Mouse (Mus musculus) forelimb bud, embryonic 11.5 days (tissue): ENCODE results near the gene Sobp.

ENCODE experiments used
- DNase-seq: peaks from one replicate; pipeline ENCODE4 v3.0.0-alpha.2; 2012; ENCODE audit warnings: low read depth, low spot score

The Sobp gene

GRCm38 (mm10) chr10:43035579-43035978, 138.8 kb downstream of the Sobp start:
- no peak for DNase-seq

GRCm38 (mm10) chr10:43034811-43035210, 139.5 kb downstream of the Sobp start:
- DNase-seq, result no peak

- no peak for DNase-seq
Measured at GRCm38 (mm10) chr10:43033481-43034248, 140.7 kb downstream of the Sobp start.

GRCm38 (mm10) chr10:43027006-43027405, 147.3 kb downstream of the Sobp start:
- no peak for DNase-seq

GRCm38 (mm10) chr10:43023454-43024194, 150.7 kb downstream of the Sobp start:
- DNase-seq, result no peak

- DNase-seq, result no peak
Measured at GRCm38 (mm10) chr10:43022190-43022761, 152.1 kb downstream of the Sobp start.

- no peak for DNase-seq
Measured at GRCm38 (mm10) chr10:43021512-43022116, 152.7 kb downstream of the Sobp start.

- no peak for DNase-seq
Measured at GRCm38 (mm10) chr10:43021017-43021416, 153.3 kb downstream of the Sobp start.

GRCm38 (mm10) chr10:43014782-43015181, 159.5 kb downstream of the Sobp start:
- DNase-seq, result no peak

- DNase-seq, result no peak
Measured at GRCm38 (mm10) chr10:43014358-43014757, 160.0 kb downstream of the Sobp start.

GRCm38 (mm10) chr10:43008116-43008515, 166.2 kb downstream of the Sobp start:
- no peak for DNase-seq

GRCm38 (mm10) chr10:43006534-43006933, 167.8 kb downstream of the Sobp start:
- no peak for DNase-seq

- no peak for DNase-seq
Measured at GRCm38 (mm10) chr10:43005677-43006076, 168.7 kb downstream of the Sobp start.

- DNase-seq, result no peak
Measured at GRCm38 (mm10) chr10:43005031-43005430, 169.3 kb downstream of the Sobp start.

GRCm38 (mm10) chr10:43004174-43004734, 170.1 kb downstream of the Sobp start:
- DNase-seq, result no peak

GRCm38 (mm10) chr10:43003466-43003757, 170.9 kb downstream of the Sobp start:
- peak; percentile 63 for DNase-seq

GRCm38 (mm10) chr10:43002721-43003465, 171.4 kb downstream of the Sobp start:
- DNase-seq, result no peak

GRCm38 (mm10) chr10:43002066-43002678, 172.2 kb downstream of the Sobp start:
- no peak for DNase-seq

- DNase-seq, result no peak
Measured at GRCm38 (mm10) chr10:43001433-43001832, 172.9 kb downstream of the Sobp start.

GRCm38 (mm10) chr10:42999324-42999723, 175.0 kb downstream of the Sobp start:
- DNase-seq, result no peak

- no peak for DNase-seq
Measured at GRCm38 (mm10) chr10:42997278-42997677, 177.1 kb downstream of the Sobp start.
